Mouse (Mus musculus) heart, embryonic 10.5 days (tissue): ENCODE measurements at regions not wholly inside any gene's neighbourhood (a gene's known extent, or its start where the extent isn't known, plus 50 kb on each side); places are given as distances from the start of the nearest gene placed in this dataset.

Experiments
- DNase-seq: peaks from one replicate; pipeline ENCODE4 v3.0.0-alpha.2; 2017; ENCODE audit warnings: low spot score
- H3K27ac ChIP-seq: fragments of 300-500 bp; sonication (generic); 2 replicates; pipeline ENCODE4 v1.5.1; 2016; ENCODE audit warnings: mild to moderate bottlenecking
- H3K27me3 ChIP-seq: fragments of 300-500 bp; sonication (generic); 2 replicates; pipeline ENCODE4 v1.6.1; 2016; ENCODE audit warnings: mild to moderate bottlenecking; ENCODE audit not compliant: poor library complexity, insufficient read depth, severe bottlenecking
- H3K36me3 ChIP-seq: fragments of 300-500 bp; sonication (generic); 2 replicates; pipeline ENCODE4 v1.6.1; 2016; ENCODE audit warnings: mild to moderate bottlenecking, moderate library complexity
- H3K4me1 ChIP-seq: fragments of 300-500 bp; sonication (generic); 2 replicates; pipeline ENCODE4 v1.6.1; 2016; ENCODE audit warnings: mild to moderate bottlenecking
- H3K4me3 ChIP-seq: fragments of 300-500 bp; sonication (generic); 2 replicates; pipeline ENCODE4 v1.5.1; 2016; ENCODE audit warnings: mild to moderate bottlenecking, moderate library complexity
- H3K9me3 ChIP-seq: fragments of 300-500 bp; sonication (generic); 2 replicates; pipeline ENCODE4 v1.6.1; 2016; ENCODE audit warnings: mild to moderate bottlenecking, moderate library complexity
- WGBS: fragments of 180-500 bp; shearing (Covaris S2); methylation state at CpG from one replicate; pipeline ENCODE4 v1.1.7; 2016; 5-methylcytosine and 5-hydroxymethylcytosine counted together

- Histone ChIP-seq H3K36me3 (no peaks in the 10 kb centered on the region), H3K9me3 (no peaks in the 10 kb centered on the region), H3K4me1 (peaks cover 18% of the 10 kb centered on the region; the same call in 1 of the 2 replicates), H3K27me3 (no peaks in the 10 kb centered on the region), H3K27ac (peak overlapping the region; percentile 36), H3K4me3 (no peak overlapping the region)
- WGBS = 60% methylated on average over 8 of the region's 8 CpGs
- no peak for DNase-seq
Measured at GRCm38 (mm10) chr3:151889738-151890137, 52.3 kb upstream of the Ptgfr start.
